Mouse (Mus musculus): ENCODE data around the gene Pnck.

Pnck gene

GRCm38 (mm10) chrX:73637415-73637814 lies 22.5 kb downstream of the Pnck start:
- no peak for DNase-seq

- DNase-seq, result no peak
Observed at GRCm38 (mm10) chrX:73635425-73635824, 24.5 kb downstream of the Pnck start.

GRCm38 (mm10) chrX:73626981-73627380 lies 32.9 kb downstream of the Pnck start:
- DNase-seq, result no peak

GRCm38 (mm10) chrX:73619890-73620289 lies 40.0 kb downstream of the Pnck start:
- no peak for DNase-seq

GRCm38 (mm10) chrX:73619401-73619800 lies 40.5 kb downstream of the Pnck start:
- no peak for DNase-seq

GRCm38 (mm10) chrX:73615876-73616275 lies 44.0 kb downstream of the Pnck start:
- DNase-seq, result no peak

- DNase-seq, result peak; percentile 14
Observed at GRCm38 (mm10) chrX:73613665-73614064, 46.3 kb downstream of the Pnck start.

Measured in kidney, postnatal 14 days (tissue).